Mouse (Mus musculus) G1E (cell line): Measurements from ENCODE around the gene Ascl2.

ENCODE experiments used
- CTCF ChIP-seq: IDR thresholded peaks from 2 replicates; pipeline ENCODE4 v1.5.1; 2012; ENCODE audit warnings: low read depth, low read length, inconsistent platforms, mixed read lengths
- GATA1 ChIP-seq: IDR thresholded peaks from 2 replicates; pipeline ENCODE4 v1.6.1; 2012; ENCODE audit warnings: borderline replicate concordance, low read length, inconsistent platforms, mixed read lengths
- GATA2 ChIP-seq: IDR thresholded peaks from 2 replicates; pipeline ENCODE4 v1.6.1; 2012; ENCODE audit warnings: low read depth, low read length, inconsistent platforms, borderline replicate concordance
- POLR2AphosphoS5 ChIP-seq: IDR thresholded peaks from 2 replicates; pipeline ENCODE4 v1.6.1; 2012; ENCODE audit warnings: low read depth, low read length, inconsistent platforms; ENCODE audit not compliant: insufficient replicate concordance
- TAL1 ChIP-seq: conservative IDR thresholded peaks from 2 replicates; pipeline ENCODE4 v1.6.1; 2012; ENCODE audit warnings: low read depth, low read length, inconsistent platforms, mixed read lengths

- TF ChIP-seq CTCF (no peak), GATA1 (no peak), TAL1 (no peak), POLR2AphosphoS5 (no peak), GATA2 (no peak)
Measured at GRCm38 (mm10) chr7:142996998-142997397, 27.9 kb upstream of the Ascl2 start.
